Mouse (Mus musculus): ENCODE results near the gene Cux2.

DNA sequence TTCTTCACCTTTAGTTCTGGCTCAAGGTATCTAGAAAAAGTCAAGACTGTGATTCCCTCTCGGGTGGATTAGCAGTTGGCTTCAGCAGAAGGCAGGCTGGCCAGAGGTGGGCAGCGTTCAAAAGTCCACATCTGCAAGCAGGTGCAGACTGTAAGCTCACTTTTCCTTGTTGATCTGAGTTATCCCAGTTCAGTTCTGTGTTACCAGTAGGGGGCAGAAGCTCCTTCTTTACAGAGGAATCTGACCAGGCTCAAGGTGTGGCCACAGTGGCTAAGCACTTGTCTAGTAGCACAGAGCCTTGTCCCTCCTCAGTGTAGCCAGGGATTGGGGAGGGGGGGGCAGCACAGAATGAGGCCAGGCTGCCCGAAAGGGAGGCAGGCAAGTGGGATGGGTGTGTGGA lies 234.8 kb downstream of the Cux2 start:
- TF ChIP-seq CTCF (IDR thresholded peaks at IDR 0.05; ENCODE audit: control insufficient read depth, insufficient read depth, low read length) (peak; percentile 63), POLR2A (IDR thresholded peaks at IDR 0.05; ENCODE audit: borderline replicate concordance, control insufficient read depth, low read depth, low read length) (no peak)
